Mouse (Mus musculus) cerebellum, adult (tissue): ENCODE results near the gene Hspb9.

Source experiments
- ATAC-seq: cut with Nextera tagmentation; 2 replicates; pipeline ENCODE4 v1.9.2; 2017; ENCODE audit warnings: mild to moderate bottlenecking, moderate library complexity, mixed read lengths; ENCODE audit not compliant: insufficient number of reproducible peaks, low FRiP score, low TSS enrichment

The Hspb9 gene

DNA sequence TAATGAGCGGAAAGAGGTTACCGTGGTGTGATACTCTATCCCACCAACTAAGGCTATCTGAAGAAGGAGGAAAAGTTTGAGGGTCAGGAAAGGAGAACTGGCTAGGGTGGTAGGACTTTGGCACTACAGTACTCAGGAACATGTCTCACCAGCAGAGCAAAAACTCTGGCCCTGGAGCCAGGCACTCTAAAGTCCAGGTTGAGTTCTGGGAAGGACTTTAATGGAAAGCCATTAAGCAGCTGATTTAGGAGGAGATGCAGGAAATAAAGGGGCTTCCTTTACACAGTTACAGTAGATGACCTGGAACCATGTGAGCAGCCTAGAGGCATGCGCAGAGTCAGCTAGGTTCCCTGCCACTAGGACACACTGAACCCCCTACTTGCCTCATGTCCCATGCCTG, 13.6 kb downstream of the Hspb9 start:
- no peak for ATAC-seq

DNA sequence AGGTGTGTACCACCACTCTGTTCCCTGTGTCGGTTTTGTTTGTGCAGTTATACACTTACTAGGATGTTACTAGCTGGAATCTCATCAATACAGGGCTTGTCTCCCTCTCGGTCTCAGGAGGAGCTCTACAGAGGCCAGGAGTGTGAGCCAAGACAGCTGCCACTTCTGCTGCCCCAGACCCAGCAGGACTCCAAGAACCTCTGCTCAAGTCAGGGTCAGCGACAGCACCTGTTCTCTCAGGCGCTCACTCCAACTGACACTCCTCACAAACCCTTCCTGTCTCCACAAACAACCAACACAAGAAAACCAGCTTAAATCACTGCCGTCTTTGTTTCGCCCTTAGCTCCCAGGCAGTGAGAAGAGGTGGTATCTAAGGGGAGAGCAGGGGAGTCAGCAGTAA, 15.0 kb downstream of the Hspb9 start:
- ATAC-seq = no peak

GRCm38 (mm10) chr11:100729976-100730375, 16.3 kb downstream of the Hspb9 start:
- ATAC-seq = no peak

GRCm38 (mm10) chr11:100730477-100731205, 17.0 kb downstream of the Hspb9 start:
- no peak for ATAC-seq

DNA sequence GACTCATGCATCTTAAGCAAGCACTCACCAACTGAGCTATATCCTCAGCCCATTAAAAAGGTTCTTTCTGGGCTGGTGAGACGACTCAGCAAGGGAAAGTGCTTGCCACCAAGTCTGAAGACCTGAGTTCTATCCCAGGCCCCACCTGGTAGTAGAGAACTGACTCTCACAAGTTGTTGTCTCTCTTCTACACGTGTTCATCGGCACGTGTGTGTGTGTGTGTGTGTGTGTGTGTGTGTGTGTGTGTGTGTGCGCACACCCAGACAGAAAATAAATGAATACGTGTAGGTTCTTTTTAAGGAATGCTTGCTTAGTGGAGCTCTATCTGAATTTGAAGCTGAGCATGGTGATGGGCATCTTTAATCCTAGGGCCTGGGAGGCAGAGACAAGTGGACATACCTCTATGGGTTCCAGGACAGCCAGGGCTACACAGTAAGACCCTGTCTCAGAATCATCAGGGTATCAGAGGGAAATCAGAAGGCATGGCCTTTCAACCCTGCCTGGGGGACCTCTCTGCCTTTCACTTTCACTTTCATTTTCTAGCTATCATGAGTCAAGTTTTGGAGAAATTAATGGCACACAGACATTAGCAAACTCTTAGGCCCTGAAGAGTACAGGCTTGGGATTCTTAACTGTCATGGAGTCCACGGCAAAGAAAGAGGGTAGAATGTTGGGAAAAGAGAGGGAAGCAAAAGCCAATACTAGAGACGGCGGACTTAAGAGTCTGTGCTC, 21.6 kb downstream of the Hspb9 start:
- no peak for ATAC-seq

DNA sequence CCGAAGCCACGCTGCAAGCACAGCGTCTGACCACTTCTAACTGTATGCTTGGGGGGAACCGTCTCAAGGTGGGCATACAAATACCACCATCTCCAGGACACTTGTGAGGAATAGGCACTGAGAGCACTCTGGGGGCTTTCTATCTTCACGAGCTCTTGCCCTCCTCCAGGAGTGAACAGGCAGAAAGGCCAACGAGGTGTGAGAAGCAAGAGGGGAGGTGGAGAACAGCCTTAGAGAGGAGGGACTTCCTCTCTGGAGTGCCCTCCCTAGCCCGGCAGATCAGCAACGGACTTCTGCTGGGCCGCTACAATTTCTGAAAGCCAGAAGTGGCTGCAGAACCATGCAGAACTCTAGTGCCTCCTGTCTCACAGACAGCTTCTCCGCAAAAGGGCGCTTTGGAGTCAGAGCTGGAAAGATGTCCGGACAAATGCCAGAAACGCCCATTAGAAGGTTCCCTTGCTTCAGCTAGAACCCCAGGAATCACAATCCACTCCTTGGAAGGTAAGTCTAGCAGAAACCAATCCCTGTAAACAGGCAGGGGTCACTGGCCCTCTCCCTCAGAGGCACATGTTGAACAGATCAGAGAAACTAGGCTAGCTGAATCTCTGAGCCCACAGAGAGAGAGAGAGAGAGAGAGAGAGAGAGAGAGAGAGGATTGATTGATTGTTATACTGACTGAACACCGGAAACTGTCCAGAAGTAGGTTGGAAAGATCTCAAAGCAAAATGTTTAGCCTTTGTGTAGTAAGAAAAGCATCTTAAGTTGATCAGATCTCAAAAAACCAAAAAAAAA, 22.5 kb downstream of the Hspb9 start:
- ATAC-seq = no peak

DNA sequence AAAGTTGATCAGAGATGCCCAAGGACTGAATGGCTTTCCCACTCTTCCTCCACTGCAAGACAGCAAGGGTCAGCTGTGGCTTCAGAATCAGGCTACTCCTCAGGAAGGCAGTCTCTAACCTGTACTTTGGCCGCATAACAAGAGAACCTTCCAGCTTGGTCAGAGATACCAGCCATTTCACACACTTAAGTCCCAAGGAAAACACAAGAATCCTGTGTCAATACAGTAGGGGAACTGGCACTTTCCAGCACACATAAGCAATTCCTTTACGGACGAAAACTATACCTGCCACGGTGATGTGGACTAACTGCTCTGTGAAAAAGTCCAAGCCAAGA, 23.1 kb downstream of the Hspb9 start:
- no peak for ATAC-seq

GRCm38 (mm10) chr11:100737105-100737733, 23.6 kb downstream of the Hspb9 start:
- ATAC-seq = no peak

- peak; percentile 98 for ATAC-seq
These were observed 24.5 kb downstream of the Hspb9 start, which contains the start of gene Rab5c for GRCm38 (mm10) chr11:100738066-100738604. Rab5c (minus strand) TSS chr11:100738215.

DNA sequence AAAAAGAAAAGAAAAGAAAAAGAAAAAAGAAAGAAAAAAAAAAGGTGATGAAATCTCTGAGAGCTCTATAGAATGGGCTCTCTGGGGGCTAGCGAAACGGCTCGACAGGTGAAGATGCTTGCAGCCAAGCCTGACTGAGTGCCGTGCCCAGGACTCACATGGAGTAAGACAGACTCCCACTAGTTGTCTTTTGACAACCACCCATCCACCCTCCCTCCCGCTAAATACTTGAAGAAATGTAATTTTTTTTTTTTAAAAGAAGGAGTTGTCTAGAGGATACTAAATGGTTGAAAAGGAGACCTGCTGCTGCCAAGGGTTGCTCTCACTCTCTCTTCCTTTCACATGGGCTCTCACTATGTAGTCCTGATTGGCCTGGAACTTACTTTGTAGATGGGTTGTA, 25.1 kb downstream of the Hspb9 start:
- no peak for ATAC-seq

GRCm38 (mm10) chr11:100741348-100741747, 27.7 kb downstream of the Hspb9 start:
- no peak for ATAC-seq

GRCm38 (mm10) chr11:100745085-100745484, 31.4 kb downstream of the Hspb9 start:
- ATAC-seq = no peak

DNA sequence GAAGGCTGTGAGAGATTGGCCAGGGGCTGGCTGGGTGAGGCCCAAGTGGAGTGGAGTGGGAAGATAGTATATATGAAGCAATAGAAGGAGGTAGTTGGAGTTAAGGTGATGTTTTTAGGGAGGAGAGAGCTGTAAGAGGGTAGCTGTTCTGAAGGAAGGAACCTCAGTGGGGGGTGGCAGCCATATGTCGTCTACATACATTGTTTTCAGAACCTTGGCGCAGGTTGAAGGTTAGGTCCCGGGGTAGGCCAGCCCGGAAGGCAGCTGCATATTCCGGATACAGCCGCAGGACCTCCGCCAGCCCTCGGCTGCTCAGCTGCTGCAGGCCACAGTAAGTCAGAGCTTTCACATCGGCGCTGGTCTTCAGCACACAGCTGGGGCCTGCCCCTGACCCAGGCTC, 32.9 kb downstream of the Hspb9 start:
- ATAC-seq = no peak

DNA sequence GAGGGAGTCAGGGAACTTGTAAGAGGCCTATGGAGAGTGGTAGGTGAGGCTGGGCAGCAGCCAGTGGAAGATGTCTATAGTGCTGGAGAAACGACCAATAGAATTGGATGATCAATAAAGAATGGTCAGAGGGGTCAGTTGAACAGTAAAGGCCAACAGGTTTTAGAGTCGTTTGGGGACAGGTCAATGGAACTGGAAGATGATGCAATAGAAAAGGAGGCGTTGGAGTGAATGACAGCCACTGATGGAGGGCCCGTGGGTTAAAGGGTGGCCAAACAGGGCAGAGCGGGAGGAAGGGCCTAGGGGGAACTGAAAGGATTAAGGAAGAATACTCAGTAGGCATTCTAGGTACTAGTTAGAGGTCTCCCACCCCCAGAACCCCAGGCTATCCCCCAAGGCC, 33.5 kb downstream of the Hspb9 start:
- no peak for ATAC-seq

DNA sequence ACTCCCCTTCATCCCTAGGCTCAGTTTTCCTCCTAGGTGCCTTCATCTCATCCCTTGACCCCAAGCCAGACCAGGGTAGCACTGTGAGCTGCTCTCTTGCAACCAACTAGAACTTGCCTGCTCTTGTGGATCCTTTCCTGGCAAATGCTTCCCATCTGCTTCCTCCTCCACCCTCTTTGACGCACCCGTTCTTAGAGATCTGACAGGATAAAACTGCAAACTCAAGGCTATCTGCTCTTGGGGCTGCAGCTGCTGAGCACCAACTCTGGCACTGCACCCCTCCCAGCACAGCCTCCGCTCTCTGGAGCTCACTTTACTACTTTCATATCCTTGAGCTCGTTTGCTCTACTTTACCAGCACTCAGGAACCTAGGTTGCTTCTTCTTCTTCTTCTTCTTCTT, 35.0 kb downstream of the Hspb9 start:
- no peak for ATAC-seq

- no peak for ATAC-seq
These were observed 35.8 kb downstream of the Hspb9 start for GRCm38 (mm10) chr11:100749469-100749868.

GRCm38 (mm10) chr11:100750127-100750526, 36.5 kb downstream of the Hspb9 start:
- ATAC-seq = no peak

DNA sequence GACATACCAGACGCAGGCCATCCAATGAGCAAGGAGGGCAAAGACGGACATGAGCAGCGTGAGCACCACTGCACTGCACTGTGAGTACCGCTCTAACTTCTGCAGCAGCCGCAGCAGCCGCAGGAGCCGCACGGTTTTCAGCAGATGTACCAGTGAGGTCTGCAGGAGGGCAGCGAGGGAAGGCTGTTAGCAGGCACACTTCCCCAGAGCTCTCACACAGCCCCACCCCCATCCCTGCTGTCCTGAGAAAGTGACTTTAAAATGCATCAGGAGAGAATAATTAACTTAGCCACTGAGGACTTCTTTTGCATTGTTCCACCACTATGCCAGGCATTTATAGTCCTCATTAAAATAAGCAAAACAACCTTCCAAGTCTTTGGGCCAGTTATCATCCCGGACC, 38.6 kb downstream of the Hspb9 start:
- ATAC-seq = no peak

DNA sequence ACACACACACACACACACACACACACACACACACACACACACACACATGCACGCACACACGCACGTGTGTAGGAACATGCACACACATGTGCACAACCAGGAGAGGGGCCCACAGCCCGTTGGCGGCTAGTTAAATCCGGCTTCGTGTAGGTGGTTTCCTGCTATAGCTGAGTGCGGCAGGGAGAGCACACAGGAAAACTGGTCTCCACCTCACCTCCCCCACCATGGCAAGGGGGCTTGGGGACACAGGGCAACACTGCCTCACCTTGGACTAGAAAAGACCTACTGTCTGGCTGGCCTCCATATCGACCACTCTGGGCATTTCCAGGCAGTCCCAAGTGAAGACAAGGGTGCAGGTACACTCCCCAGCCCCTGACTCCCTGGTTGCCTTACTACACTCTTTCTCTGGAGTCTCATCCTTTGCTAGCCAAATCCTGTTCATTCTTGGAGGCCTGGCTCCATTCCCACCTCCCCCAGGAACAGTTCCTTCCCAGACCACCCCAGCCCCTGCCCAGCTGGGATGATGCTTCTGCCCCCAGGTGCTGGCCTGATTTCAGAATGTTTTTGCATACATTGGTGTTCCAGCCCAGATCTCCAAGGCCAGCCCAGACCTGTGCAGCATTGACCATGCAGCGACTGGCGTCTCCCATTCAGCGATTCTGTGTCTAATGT, 40.5 kb downstream of the Hspb9 start:
- no peak for ATAC-seq

GRCm38 (mm10) chr11:100754693-100755057, 41.0 kb downstream of the Hspb9 start:
- no peak for ATAC-seq
